Mouse (Mus musculus): ENCODE data around the gene Spag16. TPM values are rescaled to one million over a fixed set of nuclear protein-coding genes. Genes with fewer than 3 reads are reported as not detected.
A peak's percentile ranks its signal among the peaks of the same experiment; 100 is the strongest.

Spag16 gene
- polyA plus RNA-seq, 1 experiment from 2014 or later: 1.9 TPM

DNA sequence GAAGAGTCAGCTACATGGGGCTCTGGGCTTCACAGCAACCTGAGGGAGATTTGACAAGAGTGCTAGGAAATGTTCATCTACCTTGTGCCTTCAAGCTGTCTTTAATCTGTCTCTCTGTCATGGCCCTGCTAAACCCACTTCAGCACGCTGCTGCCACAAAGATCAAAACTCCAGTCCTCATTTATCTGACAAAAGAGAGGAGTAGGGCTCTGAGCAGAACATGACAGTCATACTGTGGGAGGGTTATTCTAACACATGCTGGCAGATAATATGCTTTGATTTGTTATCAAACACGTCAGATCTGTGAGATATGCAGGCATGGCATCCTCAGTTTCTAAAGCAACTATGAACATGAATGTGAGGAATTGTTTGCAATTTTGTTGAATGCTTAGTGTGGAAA, 725.1 kb downstream of the Spag16 start:
- no peaks in the 10 kb centered on the region for H3K27me3 ChIP-seq
- no peak overlapping the region for H3K9ac ChIP-seq
- no peaks in the 10 kb centered on the region for H3K4me1 ChIP-seq (replicated peaks)
- no peak overlapping the region for H3K4me3 ChIP-seq
- no peaks in the 10 kb centered on the region for H3K9me3 ChIP-seq
- WGBS: 55% methylated on average over 2 of the region's 2 CpGs
- H3K4me2 ChIP-seq: no peak overlapping the region
- no peak overlapping the region for H3K27ac ChIP-seq (replicated peaks)
- no peaks in the 10 kb centered on the region for H3K36me3 ChIP-seq
- no peak for ATAC-seq (ENCODE audit: low FRiP score, low read depth)

DNA sequence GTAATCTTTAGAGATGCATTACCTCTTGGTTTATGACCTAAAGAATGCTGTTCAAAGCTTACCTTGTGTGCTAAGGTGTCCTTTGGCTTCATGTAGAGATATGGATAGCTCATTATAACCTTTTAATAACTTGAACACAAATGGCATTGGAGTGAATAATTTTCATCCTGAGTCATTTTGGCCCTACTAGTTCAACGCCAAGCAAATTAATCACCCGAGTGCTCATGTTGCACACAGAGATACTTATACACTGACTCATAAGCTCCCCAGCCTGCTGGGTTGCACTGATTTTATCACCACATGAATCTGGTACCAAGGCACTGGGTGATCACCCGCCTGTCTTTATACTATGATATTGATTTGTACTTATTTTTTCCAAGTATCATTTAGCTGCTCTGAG, 795.0 kb downstream of the Spag16 start:
- ATAC-seq (ENCODE audit: low FRiP score, low read depth): no peak
- Histone ChIP-seq H3K27me3 (no peaks in the 10 kb centered on the region), H3K27ac (replicated peaks) (no peak overlapping the region), H3K4me2 (no peak overlapping the region), H3K4me1 (replicated peaks) (peaks cover 6% of the 10 kb centered on the region; the same call in 1 of the 2 replicates), H3K36me3 (no peaks in the 10 kb centered on the region), H3K9ac (no peak overlapping the region), H3K9me3 (no peaks in the 10 kb centered on the region), H3K4me3 (no peak overlapping the region)
- 80% methylated on average over 3 of the region's 3 CpGs for WGBS

DNA sequence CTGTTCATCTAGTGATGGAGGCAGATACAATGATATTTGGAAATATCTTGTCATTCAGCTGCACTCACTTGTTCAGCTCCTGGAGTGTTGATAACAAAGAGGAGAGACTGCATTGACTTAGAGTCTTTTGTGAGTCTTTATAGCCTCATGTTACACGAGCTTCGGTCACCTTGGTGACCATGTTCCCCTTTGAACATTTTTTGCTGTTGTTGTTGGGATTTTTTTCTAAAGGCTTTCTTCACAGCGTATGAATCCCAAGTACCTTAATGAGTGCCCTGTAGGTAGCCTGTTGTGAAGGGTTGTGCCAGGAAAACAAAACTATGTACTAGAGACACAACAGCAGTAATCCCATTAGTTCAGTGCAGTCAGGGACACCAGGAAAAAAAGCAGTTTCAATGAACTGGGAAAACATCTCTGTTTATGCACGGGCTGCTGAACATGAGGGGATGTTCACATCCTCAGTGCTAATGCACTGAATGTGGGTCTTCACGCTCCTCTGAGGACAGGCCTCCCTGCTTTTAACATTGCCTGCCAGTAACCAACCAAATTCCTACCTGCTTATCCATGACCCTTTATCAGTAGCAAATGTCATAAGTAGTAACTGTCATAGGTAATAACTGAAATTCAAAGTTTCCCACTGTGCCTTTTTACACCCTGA, 798.2 kb downstream of the Spag16 start:
- Histone ChIP-seq H3K36me3 (no peaks in the 10 kb centered on the region), H3K27ac (replicated peaks) (no peak overlapping the region), H3K9me3 (no peaks in the 10 kb centered on the region), H3K4me2 (no peak overlapping the region), H3K4me1 (replicated peaks) (peaks cover 6% of the 10 kb centered on the region; the same call in 1 of the 2 replicates), H3K4me3 (no peak overlapping the region), H3K27me3 (no peaks in the 10 kb centered on the region), H3K9ac (no peak overlapping the region)
- no peak for ATAC-seq (ENCODE audit: low FRiP score, low read depth)
- WGBS: 12% methylated on average over 5 of the region's 5 CpGs

GRCm38 (mm10) chr1:70652719-70653118, 825.9 kb downstream of the Spag16 start:
- Histone ChIP-seq H3K36me3 (no peaks in the 10 kb centered on the region), H3K4me3 (no peak overlapping the region), H3K27ac (replicated peaks) (no peak overlapping the region), H3K9me3 (no peaks in the 10 kb centered on the region), H3K4me2 (no peak overlapping the region), H3K9ac (no peak overlapping the region), H3K27me3 (no peaks in the 10 kb centered on the region), H3K4me1 (replicated peaks) (no peaks in the 10 kb centered on the region)
- WGBS: 89% methylated on average over 4 of the region's 4 CpGs
- no peak for ATAC-seq (ENCODE audit: low FRiP score, low read depth)

DNA sequence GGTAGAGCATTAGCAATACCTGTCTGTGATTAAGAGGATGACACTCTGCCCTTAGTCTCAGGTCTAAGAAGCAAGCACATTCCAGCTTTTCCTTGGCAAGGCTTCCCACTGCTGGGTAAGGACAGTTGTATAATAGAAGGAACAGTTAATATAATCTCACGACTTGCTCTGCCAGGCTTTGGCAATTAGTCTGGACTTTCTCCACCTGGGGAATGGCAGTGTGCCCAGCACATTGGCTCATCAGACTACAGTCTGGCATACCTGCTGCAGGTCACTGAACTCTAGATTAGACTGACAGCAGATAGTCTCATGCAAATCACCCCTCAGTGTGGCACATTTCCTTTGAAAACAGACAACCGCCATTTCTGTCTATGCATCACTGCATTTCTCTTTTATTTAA, 865.8 kb downstream of the Spag16 start:
- ATAC-seq (ENCODE audit: low FRiP score, low read depth): no peak
- Histone ChIP-seq H3K4me3 (no peak overlapping the region), H3K4me1 (replicated peaks) (no peaks in the 10 kb centered on the region), H3K36me3 (no peaks in the 10 kb centered on the region), H3K9ac (no peak overlapping the region), H3K9me3 (no peaks in the 10 kb centered on the region), H3K27ac (replicated peaks) (no peak overlapping the region), H3K4me2 (no peak overlapping the region), H3K27me3 (no peaks in the 10 kb centered on the region)
- 72% methylated on average over 2 of the region's 2 CpGs for WGBS

GRCm38 (mm10) chr1:70700270-70700669, 873.5 kb downstream of the Spag16 start:
- 86% methylated on average over 5 of the region's 5 CpGs for WGBS
- no peak overlapping the region for H3K27ac ChIP-seq (replicated peaks)
- H3K27me3 ChIP-seq: no peaks in the 10 kb centered on the region
- H3K9me3 ChIP-seq: no peaks in the 10 kb centered on the region
- H3K9ac ChIP-seq: no peak overlapping the region
- H3K4me2 ChIP-seq: no peak overlapping the region
- H3K4me3 ChIP-seq: no peak overlapping the region
- ATAC-seq (ENCODE audit: low FRiP score, low read depth): no peak
- H3K36me3 ChIP-seq: no peaks in the 10 kb centered on the region
- no peaks in the 10 kb centered on the region for H3K4me1 ChIP-seq (replicated peaks)

GRCm38 (mm10) chr1:70703934-70704333, 877.2 kb downstream of the Spag16 start:
- no peaks in the 10 kb centered on the region for H3K4me1 ChIP-seq (replicated peaks)
- H3K4me2 ChIP-seq: no peak overlapping the region
- WGBS: 78% methylated on average over 3 of the region's 3 CpGs
- no peak overlapping the region for H3K9ac ChIP-seq
- no peaks in the 10 kb centered on the region for H3K9me3 ChIP-seq
- no peak overlapping the region for H3K27ac ChIP-seq (replicated peaks)
- no peaks in the 10 kb centered on the region for H3K27me3 ChIP-seq
- H3K4me3 ChIP-seq: no peak overlapping the region
- no peaks in the 10 kb centered on the region for H3K36me3 ChIP-seq
- ATAC-seq (ENCODE audit: low FRiP score, low read depth): no peak

DNA sequence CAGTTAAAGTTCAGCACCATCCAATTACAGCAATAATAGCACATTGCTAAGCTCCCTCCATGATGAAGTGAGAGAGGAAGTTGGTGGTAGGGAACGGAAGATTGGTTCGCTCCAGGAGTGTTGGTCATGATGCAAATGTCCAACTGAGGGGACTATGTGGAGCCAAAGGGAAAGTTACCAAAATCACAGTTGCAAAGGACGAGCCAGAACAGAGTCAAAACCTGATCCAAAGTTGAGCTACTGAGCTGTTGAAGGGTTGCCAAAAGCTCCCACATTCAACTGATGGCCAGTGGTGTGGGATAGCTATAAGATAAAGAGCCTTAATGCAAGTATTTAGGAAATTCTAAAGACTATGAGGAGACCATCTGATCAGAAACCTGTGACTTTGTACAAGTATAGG, 879.1 kb downstream of the Spag16 start:
- no peaks in the 10 kb centered on the region for H3K36me3 ChIP-seq
- no peak overlapping the region for H3K4me2 ChIP-seq
- no peak for ATAC-seq (ENCODE audit: low FRiP score, low read depth)
- WGBS: 80% methylated on average over 3 of the region's 3 CpGs
- H3K9ac ChIP-seq: no peak overlapping the region
- no peak overlapping the region for H3K27ac ChIP-seq (replicated peaks)
- H3K27me3 ChIP-seq: no peaks in the 10 kb centered on the region
- H3K4me3 ChIP-seq: no peak overlapping the region
- no peaks in the 10 kb centered on the region for H3K9me3 ChIP-seq
- no peaks in the 10 kb centered on the region for H3K4me1 ChIP-seq (replicated peaks)

DNA sequence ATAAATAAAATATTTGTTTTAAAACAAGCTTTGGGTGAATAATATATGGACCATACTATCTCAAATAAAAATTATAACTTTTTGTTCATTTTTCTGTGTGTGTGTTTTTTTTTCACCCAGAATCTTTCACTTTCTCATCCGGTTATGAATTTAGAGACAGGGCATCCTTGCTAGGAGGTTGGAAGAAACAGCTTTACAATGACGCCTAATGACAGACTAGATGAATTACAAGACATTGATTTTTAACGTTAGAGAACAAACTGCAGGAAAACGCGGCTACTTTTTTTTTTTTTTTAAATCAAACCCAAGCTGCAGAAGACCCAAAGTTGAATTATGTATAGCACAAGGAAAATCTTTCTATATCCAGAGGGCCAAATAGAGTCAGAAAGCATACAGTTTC, 898.3 kb downstream of the Spag16 start:
- no peaks in the 10 kb centered on the region for H3K9me3 ChIP-seq
- 38% methylated on average over 5 of the region's 5 CpGs for WGBS
- H3K4me2 ChIP-seq: peak overlapping the region; percentile 53
- peak overlapping the region; percentile 39 for H3K4me3 ChIP-seq
- H3K4me1 ChIP-seq (replicated peaks): no peaks in the 10 kb centered on the region
- no peaks in the 10 kb centered on the region for H3K27me3 ChIP-seq
- no peak for ATAC-seq (ENCODE audit: low FRiP score, low read depth)
- peak overlapping the region; percentile 47; the same call in 1 of the 2 replicates for H3K9ac ChIP-seq
- peak overlapping the region; percentile 65 for H3K27ac ChIP-seq (replicated peaks)
- no peaks in the 10 kb centered on the region for H3K36me3 ChIP-seq

DNA sequence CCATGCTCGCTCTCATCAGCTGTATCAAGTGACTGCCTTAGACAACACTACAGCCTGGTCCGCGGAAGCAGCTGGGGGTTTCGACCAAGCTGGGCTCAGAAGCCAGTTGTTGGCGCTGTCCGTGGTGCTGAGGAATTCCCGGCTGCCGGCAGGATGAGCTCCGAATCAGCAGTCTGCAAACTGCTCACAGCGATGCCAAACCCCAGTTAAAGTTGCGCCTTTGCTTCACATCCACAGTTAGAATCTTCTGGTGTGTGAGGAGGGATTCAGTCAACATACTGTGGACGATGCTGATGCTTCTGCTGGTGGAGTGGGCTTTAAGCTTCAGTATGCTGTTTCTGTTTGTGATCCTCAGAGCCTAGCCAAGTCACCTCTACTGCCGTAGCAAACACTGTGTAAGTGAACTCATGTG, 898.9 kb downstream of the Spag16 start, which contains the start of gene Vwc2l:
Vwc2l (plus strand) TSS at position 61 of the 412 bp plus-strand sequence.
- peak within 1 kb of the TSS; percentile 53 for H3K4me2 ChIP-seq
- peak; percentile 80 for ATAC-seq (ENCODE audit: low FRiP score, low read depth)
- H3K9ac ChIP-seq: peak within 1 kb of the TSS; percentile 47
- no peaks in the 10 kb centered on the region for H3K27me3 ChIP-seq
- H3K4me3 ChIP-seq: peak within 1 kb of the TSS; percentile 39
- peak within 1 kb of the TSS; percentile 65 for H3K27ac ChIP-seq (replicated peaks)
- H3K9me3 ChIP-seq: no peaks in the 10 kb centered on the region
- no peaks in the 10 kb centered on the region for H3K4me1 ChIP-seq (replicated peaks)
- no peaks in the 10 kb centered on the region for H3K36me3 ChIP-seq
- 5% methylated on average over 13 of the region's 13 CpGs for WGBS

Other genes starting within 250 kb of the Spag16 start
- gene Ikzf2, start 139.7 kb upstream of the Spag16 start, polyA plus RNA-seq (2015; fragmentation: Nextera tagmentation; extraction: Ambion mirVana): 3.3 and 3.6 TPM in 2 replicates

Data from hindbrain, embryonic 15.5 days (tissue).